Mouse (Mus musculus) G1E (cell line): Measurements from ENCODE around the gene Car10. TPM values are rescaled to one million over a fixed set of nuclear protein-coding genes. Genes with fewer than 3 reads are reported as not detected.

Source experiments
- ATAC-seq: 2 replicates; pipeline ENCODE4 v1.8.0; 2016; ENCODE audit warnings: mild to moderate bottlenecking; ENCODE audit not compliant: insufficient number of reproducible peaks, poor library complexity, low FRiP score, severe bottlenecking; ENCODE audit errors: extremely low read depth
- DNase-seq: peaks from one replicate; pipeline ENCODE4 v3.0.0; 2012; ENCODE audit warnings: low spot score
- H3K27me3 ChIP-seq: 2 replicates; pipeline ENCODE4 v1.6.1; 2012; ENCODE audit warnings: mild to moderate bottlenecking, low read length, inconsistent platforms; ENCODE audit not compliant: insufficient read depth
- H3K36me3 ChIP-seq: replicated peaks from 2 replicates; pipeline ENCODE3; 2012; ENCODE audit warnings: mild to moderate bottlenecking, inconsistent platforms
- H3K4me1 ChIP-seq: 2 replicates; pipeline ENCODE4 v1.6.1; 2012; ENCODE audit warnings: low read depth, low read length, inconsistent platforms, mixed read lengths; ENCODE audit not compliant: insufficient read depth
- H3K4me3 ChIP-seq: 2 replicates; pipeline ENCODE4 v1.5.1; 2012; ENCODE audit warnings: low read depth, mild to moderate bottlenecking, inconsistent platforms, low read length, moderate library complexity, mixed read lengths
- H3K9me3 ChIP-seq: replicated peaks from 2 replicates; pipeline ENCODE4 v1.6.1; 2012; ENCODE audit warnings: inconsistent platforms
- CTCF ChIP-seq: IDR thresholded peaks from 2 replicates; pipeline ENCODE4 v1.5.1; 2012; ENCODE audit warnings: low read depth, low read length, inconsistent platforms, mixed read lengths
- GATA1 ChIP-seq: IDR thresholded peaks from 2 replicates; pipeline ENCODE4 v1.6.1; 2012; ENCODE audit warnings: borderline replicate concordance, low read length, inconsistent platforms, mixed read lengths
- GATA2 ChIP-seq: IDR thresholded peaks from 2 replicates; pipeline ENCODE4 v1.6.1; 2012; ENCODE audit warnings: low read depth, low read length, inconsistent platforms, borderline replicate concordance
- POLR2AphosphoS5 ChIP-seq: IDR thresholded peaks from 2 replicates; pipeline ENCODE4 v1.6.1; 2012; ENCODE audit warnings: low read depth, low read length, inconsistent platforms; ENCODE audit not compliant: insufficient replicate concordance
- TAL1 ChIP-seq: conservative IDR thresholded peaks from 2 replicates; pipeline ENCODE4 v1.6.1; 2012; ENCODE audit warnings: low read depth, low read length, inconsistent platforms, mixed read lengths
- polyA plus RNA-seq: library from polyadenylated mRNA; stranded (reverse); fragments of >175 nt; gene quantifications from 2 replicates; pipeline ENCODE4 v1.2.3, GENCODE M21; 2012
- total RNA-seq, 2 experiments: library from RNA; stranded (forward) in 1 of 2; stranded (reverse) in 1 of 2; fragments of 200-1000 nt in 1 of 2; fragments of >200 nt in 1 of 2; fragmentation: Nextera tagmentation in 1 of 2; gene quantifications; 2 replicates each; pipeline ENCODE4 v1.2.3; 2014 to 2017

Car10 gene
- total and polyA plus RNA-seq, 3 experiments, result not detected

DNA sequence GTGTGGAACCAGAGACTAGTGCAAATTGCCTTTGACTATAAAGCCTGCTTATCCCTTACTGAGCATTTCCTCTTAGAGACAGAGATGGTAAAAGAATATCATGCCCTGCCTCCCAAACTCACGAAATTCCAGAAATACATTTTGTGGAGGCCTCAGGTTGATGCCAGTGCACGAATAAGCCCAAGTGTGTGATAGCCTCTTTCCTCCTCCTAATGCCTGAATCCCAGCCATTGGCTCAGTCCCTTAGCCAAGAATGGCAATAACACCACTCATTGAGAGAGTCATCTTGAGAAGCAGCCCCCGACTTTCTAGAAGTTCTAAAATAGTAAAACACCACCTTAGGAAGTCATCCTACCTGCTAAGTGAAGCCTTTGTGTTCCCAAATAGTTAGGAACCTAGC, 424.7 kb downstream of the Car10 start:
- DNase-seq (no peak), ATAC-seq (no peak)
- H3K4me1 ChIP-seq, result no peaks in the 10 kb centered on the region
- TF ChIP-seq POLR2AphosphoS5 (no peak), CTCF (no peak), TAL1 (no peak), GATA2 (no peak), GATA1 (no peak)
- H3K9me3 ChIP-seq, result peaks cover 24% of the 10 kb centered on the region
- H3K27me3 ChIP-seq, result no peaks in the 10 kb centered on the region
- no peak overlapping the region for H3K4me3 ChIP-seq
- H3K36me3 ChIP-seq, result no peaks in the 10 kb centered on the region

DNA sequence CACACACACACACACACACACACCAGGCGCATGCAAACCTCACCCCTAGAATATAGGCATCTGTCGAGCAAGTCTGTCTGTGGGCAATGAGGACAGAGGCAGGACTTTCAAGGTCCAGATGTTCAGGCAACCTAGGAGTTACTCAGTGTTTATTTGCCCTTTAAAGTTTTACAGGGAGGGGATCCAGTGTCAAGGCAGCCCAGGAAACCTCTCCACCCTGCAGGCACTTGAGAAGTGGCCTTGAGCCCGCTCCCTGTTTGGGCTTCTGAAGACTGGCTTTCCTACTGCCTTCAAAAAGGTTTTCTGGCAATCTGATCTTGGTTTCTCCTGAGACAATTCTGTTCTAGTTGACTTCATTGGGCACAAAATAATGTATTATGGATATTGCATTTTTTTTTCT, 428.1 kb downstream of the Car10 start:
- H3K4me1 ChIP-seq, result no peaks in the 10 kb centered on the region
- H3K27me3 ChIP-seq, result no peaks in the 10 kb centered on the region
- TF ChIP-seq GATA1 (no peak), GATA2 (no peak), CTCF (no peak), POLR2AphosphoS5 (no peak), TAL1 (no peak)
- DNase-seq, result no peak
- H3K4me3 ChIP-seq, result no peak overlapping the region
- no peak for ATAC-seq
- peaks cover 16% of the 10 kb centered on the region for H3K9me3 ChIP-seq
- H3K36me3 ChIP-seq, result no peaks in the 10 kb centered on the region

DNA sequence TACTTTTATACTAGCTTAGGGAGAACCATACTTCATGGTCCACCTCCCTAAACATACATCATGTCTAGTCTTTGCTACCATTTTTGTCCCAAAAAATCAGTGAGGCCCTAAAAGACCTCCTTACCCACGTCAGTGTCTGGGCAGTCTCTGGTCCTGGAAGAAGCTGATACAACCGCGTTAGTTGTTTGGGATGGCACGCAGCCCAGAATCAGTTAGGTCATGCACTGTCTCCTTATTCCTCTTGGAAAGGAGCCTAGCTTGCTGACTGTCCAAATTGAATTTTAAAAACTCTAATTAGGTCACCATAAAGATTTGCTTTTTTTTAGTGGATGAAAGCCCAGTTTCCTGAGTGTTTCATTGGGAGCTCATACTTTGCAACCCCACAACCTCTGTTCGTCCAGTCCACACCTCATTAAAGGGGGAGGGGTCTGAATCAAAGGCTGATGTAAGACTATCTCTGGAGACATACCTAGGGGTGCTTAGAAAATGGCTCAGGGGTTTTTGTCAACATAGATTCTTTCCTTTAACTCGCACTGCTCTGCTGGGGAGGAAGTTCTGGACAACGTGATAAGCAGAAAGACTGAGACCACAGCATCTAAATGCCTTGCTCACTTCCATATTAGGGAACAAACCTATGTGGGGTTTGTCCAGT, 433.3 kb downstream of the Car10 start:
- no peak for DNase-seq
- H3K4me1 ChIP-seq, result no peaks in the 10 kb centered on the region
- H3K27me3 ChIP-seq, result no peaks in the 10 kb centered on the region
- no peak overlapping the region for H3K4me3 ChIP-seq
- peaks cover 8% of the 10 kb centered on the region for H3K9me3 ChIP-seq
- ATAC-seq, result no peak
- TF ChIP-seq GATA1 (no peak), CTCF (no peak), TAL1 (no peak), GATA2 (no peak), POLR2AphosphoS5 (no peak)
- H3K36me3 ChIP-seq, result no peaks in the 10 kb centered on the region

GRCm38 (mm10) chr11:93536244-93536643, 438.4 kb downstream of the Car10 start:
- H3K4me1 ChIP-seq, result no peaks in the 10 kb centered on the region
- ATAC-seq (no peak), DNase-seq (no peak)
- TF ChIP-seq GATA1 (no peak), CTCF (no peak), TAL1 (no peak), GATA2 (no peak), POLR2AphosphoS5 (no peak)
- H3K36me3 ChIP-seq, result no peaks in the 10 kb centered on the region
- H3K27me3 ChIP-seq, result no peaks in the 10 kb centered on the region
- peaks cover 10% of the 10 kb centered on the region for H3K9me3 ChIP-seq
- no peak overlapping the region for H3K4me3 ChIP-seq

DNA sequence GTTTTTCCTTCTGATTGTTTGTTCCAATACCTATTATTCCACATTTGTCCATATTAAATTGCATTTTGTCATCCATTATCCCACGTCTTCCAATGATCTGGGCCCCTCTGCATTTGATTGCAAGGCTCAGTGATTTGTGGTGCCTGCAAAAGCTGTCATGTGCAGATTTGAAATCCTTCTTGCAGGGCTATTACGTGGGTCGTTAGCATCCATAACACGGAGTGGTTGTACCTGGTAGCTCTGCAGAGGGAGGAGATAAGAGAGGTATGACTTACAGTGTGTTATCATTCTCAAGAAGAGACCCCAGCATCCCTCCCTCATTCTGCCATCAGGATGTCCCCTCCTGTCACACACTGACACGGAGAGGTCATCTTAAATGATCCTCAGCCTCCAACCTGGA, 451.1 kb downstream of the Car10 start:
- no peaks in the 10 kb centered on the region for H3K4me1 ChIP-seq
- peaks cover 34% of the 10 kb centered on the region for H3K9me3 ChIP-seq
- H3K4me3 ChIP-seq, result no peak overlapping the region
- DNase-seq, result no peak
- ATAC-seq, result no peak
- no peaks in the 10 kb centered on the region for H3K27me3 ChIP-seq
- TF ChIP-seq GATA1 (no peak), POLR2AphosphoS5 (no peak), TAL1 (no peak), CTCF (no peak), GATA2 (no peak)
- H3K36me3 ChIP-seq, result no peaks in the 10 kb centered on the region

DNA sequence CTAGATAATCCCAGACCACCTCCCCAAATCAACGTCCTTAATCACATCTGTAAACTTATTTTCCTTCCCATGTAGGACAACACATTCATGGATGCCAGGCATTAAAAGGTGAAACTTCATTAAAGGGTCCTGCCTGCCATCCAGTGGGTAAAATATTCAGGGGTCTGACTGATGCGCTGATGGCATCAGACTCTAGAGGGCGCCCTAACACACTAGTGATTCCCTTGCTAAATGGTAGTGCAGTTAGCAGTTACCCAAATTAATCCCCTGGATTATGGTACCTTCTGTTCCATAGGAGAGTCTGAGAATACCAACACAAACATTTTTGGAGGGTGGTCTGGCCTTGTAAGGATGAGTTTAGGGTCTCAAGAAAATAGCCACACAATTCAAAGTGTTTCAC, 453.1 kb downstream of the Car10 start:
- TF ChIP-seq GATA1 (no peak), TAL1 (no peak), CTCF (no peak), POLR2AphosphoS5 (no peak), GATA2 (no peak)
- Histone ChIP-seq H3K9me3 (peaks cover 43% of the 10 kb centered on the region), H3K4me3 (no peak overlapping the region), H3K4me1 (no peaks in the 10 kb centered on the region), H3K27me3 (no peaks in the 10 kb centered on the region), H3K36me3 (no peaks in the 10 kb centered on the region)
- DNase-seq (no peak), ATAC-seq (no peak)
